Mouse (Mus musculus) kidney, adult 8-10 months (tissue): ENCODE measurements around the gene Dlx6.

Experiments used
- DNase-seq, 2 experiments: peaks; one replicate each; pipeline ENCODE4 v3.0.0; 2022

Gene Dlx6

DNA sequence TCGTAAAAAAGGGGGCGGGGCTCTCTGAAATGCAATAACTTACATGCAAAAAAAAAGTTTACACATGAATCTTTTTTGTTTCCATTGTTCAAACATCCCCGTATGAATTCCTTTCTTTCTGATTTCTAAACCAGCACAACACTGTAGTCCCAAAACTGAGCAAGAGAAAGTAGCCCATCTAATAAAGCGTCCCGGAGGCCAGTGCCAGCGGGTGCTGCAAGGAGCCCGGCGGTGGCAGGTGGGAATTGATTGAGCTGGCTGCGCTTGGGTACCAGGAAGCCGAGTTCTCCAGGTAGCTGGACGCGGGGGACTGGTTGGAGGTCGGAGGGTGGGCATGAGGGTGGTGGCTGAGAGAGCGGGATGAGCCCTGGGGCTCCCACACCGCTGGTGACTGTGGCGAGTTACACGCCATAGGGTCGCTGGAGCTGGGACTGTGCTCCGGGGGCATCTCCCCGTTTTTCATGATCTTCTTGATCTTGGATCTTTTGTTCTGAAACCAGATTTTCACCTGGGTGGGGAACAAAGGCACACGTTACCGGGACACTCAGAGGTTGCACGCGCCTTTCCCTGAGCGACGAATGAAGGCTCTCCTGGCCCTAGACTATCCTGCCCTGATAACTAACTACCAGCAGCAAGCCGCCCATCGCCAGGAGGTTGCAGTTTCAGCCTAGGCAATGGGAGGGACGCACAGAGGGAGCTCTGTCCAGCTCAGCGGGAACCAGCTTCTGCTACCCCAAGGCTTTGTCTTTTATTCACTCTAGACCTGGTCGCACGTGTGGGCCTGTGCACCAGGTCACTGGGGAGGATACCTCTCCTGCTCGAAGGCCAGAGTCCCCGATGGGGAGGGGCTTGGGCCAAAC is 15.1 kb downstream of the Dlx6 start:
- no peak for DNase-seq

DNA sequence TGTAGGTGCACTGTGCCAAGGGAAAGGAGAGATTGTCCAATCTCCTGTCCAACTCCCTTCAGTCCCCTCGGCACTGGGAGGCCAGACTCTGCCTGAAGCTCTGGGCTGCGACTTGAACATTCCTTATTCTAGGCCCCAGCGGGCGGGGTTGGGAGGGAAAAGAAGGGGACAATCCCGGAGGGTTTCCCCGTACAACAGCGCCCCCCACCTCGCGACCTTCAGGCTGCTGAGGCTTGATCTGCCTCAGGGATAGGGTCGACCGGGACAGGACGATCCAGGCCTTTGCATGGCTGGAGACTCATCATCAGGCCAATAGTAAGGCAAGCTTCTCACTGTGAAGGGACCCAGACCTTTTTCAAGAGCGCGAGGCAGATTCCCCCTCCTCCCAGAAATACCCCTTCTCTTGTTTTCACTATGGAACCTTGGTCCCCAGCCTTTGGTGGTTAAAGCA is 15.7 kb downstream of the Dlx6 start:
- no peak for DNase-seq

DNA sequence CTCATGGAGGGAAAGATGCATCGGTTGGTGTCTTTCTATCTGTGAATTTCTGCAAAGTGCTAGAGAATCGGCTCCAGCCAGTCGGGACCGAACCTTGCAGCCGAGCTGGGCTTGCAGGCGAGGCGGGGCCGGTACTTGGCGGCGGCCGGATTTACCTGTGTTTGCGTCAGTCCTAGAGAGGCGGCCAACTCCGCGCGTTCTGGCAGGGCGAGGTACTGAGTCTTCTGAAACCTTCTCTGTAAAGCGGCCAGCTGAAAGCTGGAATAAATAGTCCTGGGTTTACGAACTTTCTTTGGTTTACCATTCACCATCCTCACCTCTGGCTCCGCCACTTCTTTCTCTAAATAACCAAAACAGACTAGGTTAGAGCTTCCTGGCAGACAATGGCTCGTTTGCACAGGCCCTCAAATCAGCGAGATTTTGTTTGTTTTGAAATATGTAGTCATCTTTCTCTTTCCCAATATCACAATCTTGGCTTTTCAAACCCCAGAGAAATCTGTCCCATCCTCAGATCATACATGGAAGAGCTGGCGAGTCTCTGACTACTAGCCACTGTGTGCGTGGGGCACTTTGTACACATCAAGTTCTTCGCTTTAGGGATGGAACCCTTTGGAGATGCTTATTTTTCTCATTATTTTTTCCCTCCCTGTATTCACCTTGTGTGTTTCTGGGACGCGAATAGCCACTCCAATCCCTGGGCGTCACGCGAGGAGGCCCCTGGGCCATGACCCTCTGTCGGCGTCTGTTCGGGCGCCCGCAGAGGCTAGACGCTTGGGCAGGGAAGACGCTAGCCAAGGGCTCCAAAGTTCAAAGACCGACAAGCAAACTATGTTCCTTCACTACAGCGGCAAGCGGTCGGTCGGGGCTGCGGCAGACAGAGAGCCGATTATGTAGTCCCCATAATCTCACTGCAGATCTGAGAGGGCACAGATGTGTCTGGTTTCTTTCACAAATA is 16.5 kb downstream of the Dlx6 start:
- peak in 1 of 2 experiments; percentile 46 for DNase-seq

DNA sequence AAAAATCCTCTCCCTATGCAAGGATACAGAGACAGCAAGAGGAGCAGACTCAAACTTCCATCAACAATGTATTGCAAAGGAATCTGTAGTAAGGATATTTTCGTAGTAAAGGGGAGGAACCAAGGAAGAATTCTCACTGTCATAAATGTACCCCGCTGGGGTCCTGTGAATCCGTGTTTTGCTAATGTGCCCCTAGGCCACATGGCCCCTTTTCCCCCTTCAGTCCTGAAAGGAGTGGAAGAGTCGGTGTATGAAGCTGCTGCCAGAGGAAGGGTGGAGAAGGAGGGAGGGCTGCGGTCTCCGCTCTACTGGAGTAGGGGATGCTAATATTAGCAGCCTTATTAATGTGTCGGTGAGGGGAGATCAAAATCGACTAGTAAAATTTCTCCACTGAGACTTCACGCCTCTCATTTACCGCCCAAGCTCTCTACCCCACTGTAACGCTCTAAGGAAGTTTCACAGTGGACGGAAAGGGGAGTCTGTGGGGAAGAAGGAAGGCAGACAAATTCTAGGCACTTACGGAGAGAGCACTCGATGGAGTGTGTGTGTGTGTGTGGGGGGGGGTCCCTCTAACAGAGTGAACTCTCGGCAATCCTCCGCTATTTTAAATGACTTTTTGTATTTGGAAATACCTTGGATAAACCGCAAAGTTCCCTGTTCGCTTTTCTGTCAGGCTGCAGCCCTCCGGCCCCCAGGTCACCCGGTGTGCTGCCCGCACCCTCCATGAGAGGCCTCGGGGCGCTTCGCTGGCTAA is 17.4 kb downstream of the Dlx6 start:
- DNase-seq: no peak

DNA sequence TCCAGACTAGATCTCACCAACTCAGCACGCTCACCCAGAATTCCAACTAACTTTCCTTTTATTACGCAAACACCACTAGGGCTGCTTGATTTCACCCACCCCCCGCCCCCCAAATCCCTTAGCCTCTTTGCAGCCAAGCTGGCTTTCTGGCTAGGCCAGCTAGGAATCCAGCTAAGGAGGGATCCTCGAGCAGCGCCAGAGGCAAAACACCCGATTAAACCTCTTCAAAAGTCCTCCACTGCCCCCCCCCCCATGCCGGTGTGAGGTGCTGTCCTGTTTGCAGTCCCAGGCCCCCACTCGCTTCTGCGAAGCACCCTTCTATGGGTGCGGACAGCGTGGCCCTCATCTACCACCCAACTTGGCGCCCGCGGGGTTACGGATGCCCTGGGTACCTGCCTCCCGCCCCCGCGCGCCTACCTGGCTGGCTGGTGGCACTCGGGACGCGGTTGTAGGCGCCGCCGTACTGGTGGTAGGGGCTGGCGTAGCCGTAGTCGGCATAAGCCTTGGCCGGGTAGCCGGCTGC is 18.0 kb downstream of the Dlx6 start:
- no peak for DNase-seq

DNA sequence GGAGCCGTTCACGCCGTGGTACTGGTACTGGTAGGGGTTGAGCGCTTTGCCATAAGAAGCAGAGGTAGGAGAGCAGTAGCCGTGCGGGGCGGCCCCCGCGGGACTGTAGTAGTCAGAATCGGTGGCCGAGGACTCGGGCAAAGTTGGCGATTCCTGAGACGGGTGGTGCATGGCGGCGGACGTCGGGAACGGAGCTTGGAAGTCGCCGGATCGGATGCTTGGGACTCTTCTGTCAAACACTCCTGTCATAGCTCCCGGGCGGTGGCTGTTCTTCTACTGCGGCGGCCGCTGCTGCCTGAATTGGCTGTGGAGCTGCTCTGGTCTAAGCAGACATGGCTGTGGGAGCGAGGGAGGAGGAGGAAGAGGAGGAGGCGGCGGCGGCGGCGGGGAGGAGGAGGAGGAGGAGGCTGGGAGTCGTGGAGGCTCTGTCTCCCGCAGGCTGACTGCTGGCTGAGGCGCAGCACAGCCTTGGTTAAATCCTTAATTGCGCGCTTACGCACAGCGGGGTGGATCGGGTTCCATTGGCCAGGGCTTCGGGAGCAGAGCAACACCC is 18.6 kb downstream of the Dlx6 start, which contains the start of gene Dlx5:
Gene Dlx5 (minus strand): TSS at position 448 of the 553 bp plus-strand sequence.
- DNase-seq: no peak

DNA sequence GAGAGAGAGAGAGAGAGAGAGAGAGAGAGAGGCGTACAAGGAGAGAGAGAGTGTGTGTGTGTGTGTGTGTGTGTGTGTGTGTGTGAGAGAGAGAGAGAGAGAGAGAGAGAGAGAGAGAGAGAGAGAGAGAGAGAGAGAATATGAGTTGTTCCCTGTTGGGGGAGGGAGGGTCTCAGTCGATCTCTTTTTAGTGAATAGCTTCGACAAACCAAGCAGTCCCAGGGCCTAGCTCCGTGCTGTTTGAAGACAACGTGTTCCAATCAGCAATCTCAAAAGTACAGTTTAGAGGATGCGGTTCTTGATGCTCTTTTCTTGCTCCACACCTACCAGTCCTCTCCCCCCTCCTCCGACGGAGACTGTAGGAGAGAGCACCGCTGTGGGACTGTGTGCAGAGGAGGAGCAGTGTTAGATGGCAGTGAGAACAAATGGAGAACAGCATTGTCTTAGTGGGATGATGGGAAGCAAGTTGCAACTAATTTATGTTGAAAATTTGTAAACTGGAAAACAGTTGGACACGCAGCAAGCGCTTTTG is 19.2 kb downstream of the Dlx6 start:
- DNase-seq: no peak

DNA sequence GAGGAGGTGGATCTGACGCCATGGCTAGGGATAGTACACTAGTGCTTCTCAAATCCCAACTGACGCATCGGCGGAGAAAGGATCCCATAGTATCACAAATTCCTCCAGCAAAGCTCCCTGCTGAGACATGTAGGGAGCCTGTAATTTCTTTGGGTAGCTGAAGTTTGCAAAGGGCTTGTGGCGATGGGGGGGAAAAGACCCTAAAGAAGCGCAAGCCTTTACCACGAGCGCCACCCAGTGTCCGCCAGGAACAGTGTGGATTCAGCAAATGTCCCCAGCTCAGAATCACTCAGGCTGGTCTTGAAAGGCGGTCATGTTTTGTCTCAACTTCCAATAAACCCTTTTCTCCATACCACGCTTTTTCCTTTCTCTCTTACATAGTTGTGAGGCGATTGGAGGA is 21.8 kb downstream of the Dlx6 start:
- no peak for DNase-seq

DNA sequence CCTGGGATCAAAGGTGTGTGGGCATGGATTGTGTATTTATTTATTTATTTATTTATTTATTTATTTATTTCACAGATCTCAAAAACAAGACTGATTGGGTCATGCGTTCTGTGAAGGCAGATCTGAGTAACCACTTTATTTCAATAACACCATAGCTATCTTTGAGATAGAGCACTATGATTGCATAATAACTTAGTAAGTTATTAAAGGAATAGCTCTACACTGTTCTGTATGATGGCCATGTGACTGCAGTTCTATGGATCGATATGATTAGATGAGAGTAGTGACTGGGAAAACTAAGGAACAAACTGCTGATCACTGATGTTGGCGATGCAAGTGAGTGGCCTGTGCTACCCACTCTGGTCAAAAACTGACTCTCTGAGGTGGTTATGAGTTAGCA is 23.1 kb downstream of the Dlx6 start:
- DNase-seq: no peak

DNA sequence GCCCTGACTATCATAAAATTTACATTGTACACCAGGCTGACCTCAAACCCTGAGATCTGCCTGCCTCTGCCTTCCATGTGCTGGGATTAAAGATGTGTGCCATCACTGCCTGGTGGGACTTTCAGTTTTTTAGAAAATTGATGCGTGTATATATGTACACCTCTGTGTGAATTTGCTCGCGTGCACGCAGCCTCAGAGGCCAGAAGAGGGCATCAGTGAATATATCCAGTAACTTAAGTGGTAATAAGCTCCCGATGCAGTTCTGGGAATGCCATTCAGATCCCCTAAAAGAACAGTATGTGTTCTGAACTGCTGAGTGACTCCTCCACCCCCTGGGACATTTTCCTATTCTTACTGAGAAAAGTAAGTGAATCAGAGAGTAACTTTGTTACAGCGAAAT is 26.9 kb downstream of the Dlx6 start:
- DNase-seq: no peak

DNA sequence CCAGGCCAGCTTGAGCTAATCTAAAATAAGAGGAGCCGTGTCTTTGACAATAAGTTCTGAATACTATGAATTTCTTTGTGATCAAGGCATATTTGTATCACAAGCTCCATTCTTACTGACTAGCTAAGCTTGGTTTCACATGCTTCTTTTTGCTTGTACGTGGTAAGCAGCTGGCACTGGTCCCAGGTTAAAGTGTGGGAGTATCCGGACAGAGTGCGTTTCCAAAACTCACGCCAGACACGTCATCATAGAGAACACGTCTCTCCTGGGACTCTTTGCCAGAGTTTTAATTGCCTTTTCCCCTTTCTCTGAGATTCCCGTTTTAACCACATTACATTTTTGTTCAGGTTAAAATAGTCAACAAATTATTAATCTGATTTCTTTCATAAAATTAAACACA is 46.5 kb downstream of the Dlx6 start:
- DNase-seq: peak; percentile 15 to 47

DNA sequence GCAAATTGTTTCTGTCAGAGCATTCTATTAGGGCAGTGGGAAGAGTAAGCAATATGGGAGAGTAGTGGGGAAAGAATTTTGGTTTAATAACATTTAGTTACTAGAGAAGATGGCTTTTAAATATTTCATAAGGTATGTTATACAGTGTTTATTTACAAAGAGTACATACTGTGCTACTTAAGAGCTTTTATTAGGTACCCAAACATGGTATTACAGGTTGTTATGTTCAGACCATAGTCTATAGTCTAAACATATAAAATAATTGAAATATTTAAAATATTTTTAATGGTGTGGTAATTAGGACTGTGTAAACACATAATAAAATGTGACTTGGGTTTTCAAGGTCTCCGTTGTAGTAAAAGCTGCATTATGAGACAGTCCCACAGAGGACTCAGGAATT is 51.2 kb downstream of the Dlx6 start:
- DNase-seq: no peak

DNA sequence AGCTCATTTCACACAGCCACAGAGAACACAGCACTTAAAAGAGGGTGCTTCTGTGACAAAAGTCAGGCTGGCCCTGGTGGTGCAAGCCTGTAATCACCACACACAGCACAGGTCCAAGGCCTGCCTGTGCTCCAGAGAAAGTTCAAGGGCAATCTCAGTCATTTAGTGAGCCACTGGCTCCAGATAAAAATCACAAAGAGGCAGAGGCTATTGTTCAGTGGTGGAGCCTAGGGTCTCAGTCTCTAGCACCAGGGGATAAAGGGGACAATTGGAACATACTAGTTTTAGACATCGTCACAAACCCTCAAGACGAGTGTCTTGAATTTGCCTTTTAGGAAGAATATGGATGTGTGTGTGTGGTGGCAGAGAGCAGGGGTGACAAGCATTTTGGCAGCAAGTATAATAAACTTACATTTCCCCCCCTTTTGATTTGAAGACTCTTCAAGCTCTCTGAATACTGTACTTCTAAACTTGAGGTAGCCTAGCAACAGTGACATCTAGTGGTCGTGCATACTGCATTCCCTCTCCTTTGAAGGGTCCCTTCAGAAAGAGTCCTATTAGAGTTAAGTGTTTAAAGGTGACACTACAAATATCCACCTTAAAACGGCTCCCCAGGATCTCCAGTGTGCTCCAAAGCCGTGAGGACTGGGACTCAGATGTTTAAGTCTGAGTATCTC is 51.9 kb downstream of the Dlx6 start:
- DNase-seq: peak; percentile 6 to 41

DNA sequence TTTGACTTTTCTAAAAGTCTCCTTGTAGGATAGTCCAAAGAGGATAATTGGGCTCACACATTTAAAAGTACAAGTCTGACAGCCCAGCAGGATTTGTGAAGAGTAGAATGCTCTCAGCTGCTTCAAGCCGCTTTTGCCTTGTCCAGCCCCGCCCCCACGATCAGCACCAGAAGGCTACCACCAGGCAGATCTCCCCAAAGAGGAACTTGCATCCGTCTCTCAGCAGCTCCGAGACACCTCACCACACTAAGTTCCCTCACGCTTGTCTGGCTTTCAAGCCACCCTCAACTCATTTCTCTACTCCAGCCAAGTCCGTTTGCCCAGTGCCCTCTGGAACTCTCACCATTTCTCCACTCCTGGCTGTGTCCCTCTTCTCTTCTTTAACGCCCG is 52.4 kb downstream of the Dlx6 start:
- no peak for DNase-seq

DNA sequence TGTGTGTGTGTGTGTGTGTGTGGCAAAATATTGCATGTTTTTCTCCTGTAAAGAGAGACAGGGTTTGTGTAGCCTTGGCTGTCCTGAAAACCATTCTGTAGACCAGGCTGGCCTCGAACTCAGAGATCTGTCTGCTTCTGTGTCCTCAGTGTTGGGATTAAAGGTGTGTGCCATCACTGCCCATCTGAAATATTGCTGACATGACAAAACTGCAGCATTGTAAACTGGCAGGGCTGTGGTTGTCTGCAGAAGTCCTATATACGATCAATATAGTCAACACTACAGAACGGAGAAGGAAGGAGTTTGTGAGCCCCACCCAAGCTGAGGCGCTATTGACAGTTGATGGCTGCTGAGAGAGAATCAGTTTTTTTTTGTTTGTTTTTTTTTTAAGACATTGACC is 54.2 kb downstream of the Dlx6 start:
- DNase-seq: no peak
